Mouse (Mus musculus) central nervous system, embryonic 11.5 days (tissue): ENCODE results near the gene Mab21l2. TPM values are rescaled to one million over a fixed set of nuclear protein-coding genes. Genes with fewer than 3 reads are reported as not detected.

ENCODE experiments used
- polyA plus RNA-seq: library from polyadenylated mRNA; depleted of rRNA; stranded (reverse); fragments of >200 nt; gene quantifications from 2 replicates; pipeline ENCODE4 v1.2.3, GENCODE M21; 2012; rRNA removed

The Mab21l2 gene
- polyA plus RNA-seq, result 48.0 and 79.4 TPM in 2 replicates

GRCm38 (mm10) chr3:86548091-86549015, at the start of gene Mab21l2:
TSS of gene Mab21l2 (minus strand) at chr3:86548629.

